Mouse (Mus musculus) heart, embryonic 16.5 days (tissue): Measurements from ENCODE around the gene Nbeal1. TPM values are rescaled to one million over a fixed set of nuclear protein-coding genes. Genes with fewer than 3 reads are reported as not detected.

Experiments
- ATAC-seq: fragments of 200-750 bp; cut with Nextera tagmentation; replicated peaks from 2 replicates; pipeline ENCODE4 v1.8.0; 2017; ENCODE audit warnings: moderate number of reproducible peaks; ENCODE audit not compliant: insufficient read depth, low FRiP score; ENCODE audit errors: extremely low read depth
- H3K27ac ChIP-seq: fragments of 300-500 bp; sonication (generic); 2 replicates; pipeline ENCODE4 v1.5.1; 2014; ENCODE audit warnings: mild to moderate bottlenecking, low read length, control low read depth, moderate library complexity
- H3K27me3 ChIP-seq: fragments of 300-500 bp; sonication (generic); 2 replicates; pipeline ENCODE4 v1.6.1; 2014; ENCODE audit warnings: low read length, mixed read lengths; ENCODE audit not compliant: control insufficient read depth, insufficient read depth
- H3K36me3 ChIP-seq: fragments of 300-500 bp; sonication (generic); 2 replicates; pipeline ENCODE4 v1.6.1; 2014; ENCODE audit not compliant: control insufficient read depth, insufficient read depth
- H3K4me1 ChIP-seq: fragments of 300-500 bp; sonication (generic); 2 replicates; pipeline ENCODE4 v1.6.1; 2014; ENCODE audit warnings: low read length, mixed read lengths; ENCODE audit not compliant: control insufficient read depth, insufficient read depth
- H3K4me2 ChIP-seq: fragments of 300-500 bp; sonication (generic); 2 replicates; pipeline ENCODE4 v1.6.1; 2014; ENCODE audit warnings: low read depth, mild to moderate bottlenecking, control low read depth, low read length
- H3K4me3 ChIP-seq: fragments of 300-500 bp; sonication (generic); 2 replicates; pipeline ENCODE4 v1.5.1; 2014; ENCODE audit warnings: mild to moderate bottlenecking, control low read depth, low read length
- H3K9ac ChIP-seq: fragments of 300-500 bp; sonication (generic); 2 replicates; pipeline ENCODE4 v1.6.1; 2014; ENCODE audit warnings: low read length, control low read depth
- H3K9me3 ChIP-seq: fragments of 300-500 bp; sonication (generic); replicated peaks from 2 replicates; pipeline ENCODE4 v1.6.1; 2016; ENCODE audit warnings: low read length; ENCODE audit not compliant: control insufficient read depth
- WGBS: fragments of 180-500 bp; shearing (Covaris S2); extraction: QIAGEN DNeasy Blood & Tissue Kit; methylation state at CpG from one replicate; pipeline ENCODE4 v1.1.7; 2014; 5-methylcytosine and 5-hydroxymethylcytosine counted together
- polyA plus RNA-seq: library from polyadenylated mRNA; unstranded; fragments of >200 nt; fragmentation: Nextera tagmentation; extraction: Ambion mirVana; gene quantifications from 2 replicates; pipeline ENCODE4 v1.2.1, GENCODE M21; 2015

Nbeal1 gene
- polyA plus RNA-seq = 6.4 and 8.1 TPM in 2 replicates

DNA sequence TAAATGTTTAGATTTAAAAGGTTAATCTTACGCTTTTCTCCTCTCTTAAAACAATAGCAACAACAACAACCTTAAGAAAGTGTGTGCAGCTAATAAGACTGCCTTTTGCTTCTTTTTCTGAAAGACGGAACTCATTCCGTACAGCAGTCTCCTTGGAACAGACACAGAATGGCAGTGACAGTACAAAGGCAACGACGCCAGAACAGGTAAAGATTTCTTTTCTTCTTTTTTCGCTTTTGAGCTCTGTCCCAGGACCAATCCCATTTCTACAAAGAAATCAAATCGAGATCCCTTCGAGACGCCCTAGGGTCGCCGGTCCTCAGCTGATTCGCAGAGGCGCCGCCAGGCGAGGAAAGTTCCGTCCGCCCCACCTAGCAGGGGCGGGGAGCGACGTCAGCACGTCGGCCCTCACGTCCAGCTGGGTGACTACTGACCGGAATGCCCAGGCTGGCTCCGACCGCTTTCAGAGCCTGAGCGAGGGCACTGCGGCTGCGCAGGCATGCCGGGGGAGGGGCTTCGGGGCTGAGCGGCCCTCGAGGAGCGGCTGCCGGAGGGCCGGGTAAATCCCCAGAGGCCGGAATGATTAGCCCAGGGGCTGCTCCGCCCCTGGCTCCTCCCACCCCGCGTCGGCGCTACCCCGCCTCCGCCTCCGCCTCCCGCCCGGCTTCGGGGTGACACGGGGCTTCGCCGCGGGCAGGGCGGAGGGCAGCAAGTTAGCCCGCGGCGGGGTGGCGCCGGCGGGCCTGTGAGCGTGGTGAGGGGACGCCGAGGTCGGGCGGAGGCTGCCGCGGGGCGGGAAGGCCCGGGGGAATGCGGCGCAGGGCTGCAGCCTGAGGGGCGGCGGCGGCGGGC lies at the start of gene Nbeal1:
Gene Nbeal1 (plus strand): TSS at position 668 of the 852 bp plus-strand sequence.
- peak; percentile 98 for ATAC-seq
- WGBS = under 1% methylated on average over 72 of the region's 74 CpGs

GRCm38 (mm10) chr1:60137346-60137745 lies 43.1 kb upstream of the Nbeal1 start:
- no peak overlapping the region for H3K27ac ChIP-seq
- no peak overlapping the region for H3K9ac ChIP-seq
- H3K4me3 ChIP-seq = no peak overlapping the region
- H3K4me2 ChIP-seq = no peak overlapping the region
- WGBS = 62% methylated on average over 9 of the region's 9 CpGs
- H3K36me3 ChIP-seq = peaks cover 6% of the 10 kb centered on the region; the same call in 1 of the 2 replicates
- H3K9me3 ChIP-seq = no peaks in the 10 kb centered on the region
- no peaks in the 10 kb centered on the region for H3K27me3 ChIP-seq
- ATAC-seq = no peak
- no peaks in the 10 kb centered on the region for H3K4me1 ChIP-seq

More for the DNA sequence above, at the start of gene Nbeal1:
- peak within 1 kb of the TSS; percentile 92 for H3K4me3 ChIP-seq
- H3K27me3 ChIP-seq = no peaks in the 10 kb centered on the region
- peak within 1 kb of the TSS; percentile 74 for H3K4me2 ChIP-seq
- no peaks in the 10 kb centered on the region for H3K36me3 ChIP-seq
- peak within 1 kb of the TSS; percentile 90 for H3K9ac ChIP-seq
- no peaks in the 10 kb centered on the region for H3K9me3 ChIP-seq
- H3K27ac ChIP-seq = peak within 1 kb of the TSS; percentile 97
- peaks cover 10% of the 10 kb centered on the region for H3K4me1 ChIP-seq

DNA sequence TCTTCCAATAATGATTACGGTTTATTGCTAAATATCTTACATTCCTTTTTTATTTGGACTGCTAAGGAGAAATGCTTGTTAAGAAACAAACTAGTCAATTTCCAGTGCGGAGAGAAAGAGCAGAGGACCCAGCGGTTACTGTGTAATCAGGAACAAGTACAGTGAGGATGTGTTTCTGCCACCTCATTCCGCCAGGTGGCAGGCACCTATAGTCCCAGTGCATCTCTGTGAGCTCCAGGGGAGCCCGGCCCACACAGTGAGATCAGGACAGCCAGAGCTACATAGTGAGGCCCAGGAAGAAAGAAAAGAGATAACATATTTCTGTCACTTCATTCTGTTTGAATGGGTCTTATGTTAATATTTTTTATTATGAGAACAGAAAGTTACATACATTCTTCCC lies 27.7 kb upstream of the Nbeal1 start:
- no peak overlapping the region for H3K27ac ChIP-seq
- 62% methylated on average over 5 of the region's 5 CpGs for WGBS
- H3K36me3 ChIP-seq = peaks cover 8% of the 10 kb centered on the region
- no peak overlapping the region for H3K4me2 ChIP-seq
- H3K4me3 ChIP-seq = no peak overlapping the region
- no peaks in the 10 kb centered on the region for H3K4me1 ChIP-seq
- no peak overlapping the region for H3K9ac ChIP-seq
- ATAC-seq = no peak
- no peaks in the 10 kb centered on the region for H3K27me3 ChIP-seq
- H3K9me3 ChIP-seq = no peaks in the 10 kb centered on the region

DNA sequence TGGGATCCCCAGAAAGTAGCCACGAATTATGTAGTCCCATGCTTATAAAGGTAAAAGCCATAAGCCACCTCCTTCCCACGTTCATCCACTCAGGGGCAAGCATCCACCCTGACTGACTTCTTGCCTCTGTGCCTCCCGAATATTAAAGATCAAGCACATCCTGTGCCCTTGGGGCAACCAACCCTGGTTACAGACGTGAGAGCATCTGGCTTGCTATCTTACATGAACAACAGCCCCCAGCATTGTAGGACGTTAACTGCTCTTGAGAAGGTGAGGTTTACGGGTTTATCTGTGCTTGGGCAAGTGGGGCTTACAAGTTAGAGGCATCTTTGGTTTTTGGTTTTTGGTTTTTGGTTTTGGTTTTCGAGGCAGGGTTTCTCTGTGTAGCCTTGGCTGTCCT lies 23.7 kb upstream of the Nbeal1 start:
- 76% methylated on average over 7 of the region's 7 CpGs for WGBS
- H3K36me3 ChIP-seq = no peaks in the 10 kb centered on the region; the same call in 1 of the 2 replicates
- no peak overlapping the region for H3K4me3 ChIP-seq
- H3K9ac ChIP-seq = no peak overlapping the region
- no peak overlapping the region for H3K27ac ChIP-seq
- H3K4me2 ChIP-seq = no peak overlapping the region
- no peaks in the 10 kb centered on the region for H3K4me1 ChIP-seq
- no peak for ATAC-seq
- H3K9me3 ChIP-seq = no peaks in the 10 kb centered on the region
- no peaks in the 10 kb centered on the region for H3K27me3 ChIP-seq

- 42% methylated on average over 3 of the region's 3 CpGs for WGBS
Observed at GRCm38 (mm10) chr1:60158411-60158810, 22.0 kb upstream of the Nbeal1 start.

DNA sequence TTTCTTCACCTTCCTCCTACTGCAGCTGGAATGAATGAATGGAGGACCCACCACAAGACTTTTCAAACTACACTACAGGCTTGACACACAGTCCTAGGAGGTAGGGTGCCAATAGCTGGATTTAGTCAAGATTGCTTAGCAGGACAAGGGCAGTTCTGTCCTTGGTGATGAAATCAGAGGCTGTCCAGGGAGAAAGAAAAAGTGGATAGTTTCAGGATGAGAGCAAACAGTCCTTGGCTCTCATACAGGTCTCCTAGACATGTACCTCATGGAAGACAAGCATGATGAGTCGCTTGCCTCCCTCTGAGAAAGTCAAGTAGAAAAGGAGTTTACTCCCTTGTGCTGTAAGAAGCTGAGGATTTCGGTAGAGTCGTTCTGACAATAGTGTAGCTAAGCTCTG lies 16.7 kb upstream of the Nbeal1 start:
- no peaks in the 10 kb centered on the region for H3K4me1 ChIP-seq
- no peaks in the 10 kb centered on the region for H3K9me3 ChIP-seq
- H3K27me3 ChIP-seq = no peaks in the 10 kb centered on the region
- H3K27ac ChIP-seq = no peak overlapping the region
- 84% methylated on average over 3 of the region's 3 CpGs for WGBS
- H3K4me2 ChIP-seq = no peak overlapping the region
- no peak overlapping the region for H3K4me3 ChIP-seq
- no peaks in the 10 kb centered on the region for H3K36me3 ChIP-seq
- ATAC-seq = no peak
- no peak overlapping the region for H3K9ac ChIP-seq

More at GRCm38 (mm10) chr1:60158411-60158810, 22.0 kb upstream of the Nbeal1 start:
- Histone ChIP-seq H3K4me1 (no peaks in the 10 kb centered on the region), H3K36me3 (no peaks in the 10 kb centered on the region; the same call in 1 of the 2 replicates), H3K27ac (no peak overlapping the region), H3K4me3 (no peak overlapping the region), H3K4me2 (peak overlapping the region; percentile 14; the same call in 1 of the 2 replicates), H3K27me3 (no peaks in the 10 kb centered on the region), H3K9ac (no peak overlapping the region), H3K9me3 (no peaks in the 10 kb centered on the region)
- no peak for ATAC-seq

- peak overlapping the region; percentile 23; the same call in 1 of the 2 replicates for H3K27ac ChIP-seq
- H3K36me3 ChIP-seq = no peaks in the 10 kb centered on the region
- no peaks in the 10 kb centered on the region for H3K27me3 ChIP-seq
- peaks cover 7% of the 10 kb centered on the region for H3K4me1 ChIP-seq
- peak overlapping the region; percentile 25; the same call in 1 of the 2 replicates for H3K9ac ChIP-seq
- H3K9me3 ChIP-seq = no peaks in the 10 kb centered on the region
- no peak overlapping the region for H3K4me2 ChIP-seq
- no peak overlapping the region for H3K4me3 ChIP-seq
- WGBS = 56% methylated on average over 2 of the region's 2 CpGs
- ATAC-seq = no peak
Observed at GRCm38 (mm10) chr1:60169626-60170025, 10.8 kb upstream of the Nbeal1 start.

- Histone ChIP-seq H3K4me3 (no peak overlapping the region), H3K27me3 (no peaks in the 10 kb centered on the region), H3K9ac (no peak overlapping the region), H3K36me3 (no peaks in the 10 kb centered on the region), H3K4me2 (no peak overlapping the region), H3K27ac (peak overlapping the region; percentile 13; the same call in 1 of the 2 replicates), H3K4me1 (peaks cover 7% of the 10 kb centered on the region), H3K9me3 (no peaks in the 10 kb centered on the region)
- ATAC-seq = no peak
- WGBS = 73% methylated on average over 2 of the region's 2 CpGs
Observed at GRCm38 (mm10) chr1:60170251-60170650, 10.1 kb upstream of the Nbeal1 start.

DNA sequence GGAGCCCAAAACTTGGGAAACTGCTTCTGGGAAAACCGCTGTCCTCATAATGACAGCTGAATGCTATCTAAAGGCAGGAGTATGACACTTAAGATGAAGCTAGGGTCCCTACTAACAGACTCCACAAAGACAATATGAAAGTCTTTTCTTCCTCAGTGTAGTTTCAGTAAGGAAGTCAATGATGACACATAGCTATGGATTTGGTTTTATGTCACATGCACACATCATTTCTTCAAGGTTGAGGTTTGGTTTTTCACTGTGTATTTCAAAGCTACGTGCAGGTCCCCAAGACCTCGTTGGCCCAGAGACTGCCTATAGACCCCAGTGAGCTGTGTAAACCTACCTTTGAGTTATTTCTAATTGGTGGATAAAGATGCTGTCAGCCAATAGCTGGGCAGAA lies 7.3 kb upstream of the Nbeal1 start:
- Histone ChIP-seq H3K27me3 (no peaks in the 10 kb centered on the region), H3K4me2 (no peak overlapping the region), H3K9me3 (no peaks in the 10 kb centered on the region), H3K36me3 (no peaks in the 10 kb centered on the region), H3K9ac (no peak overlapping the region), H3K4me1 (peaks cover 7% of the 10 kb centered on the region), H3K27ac (no peak overlapping the region), H3K4me3 (no peak overlapping the region)
- ATAC-seq = no peak
- 77% methylated on average over 3 of the region's 3 CpGs for WGBS
